Mouse (Mus musculus): ENCODE results near the gene Ehd2.

- no peak for TF ChIP-seq POLR2AphosphoS2 (IDR thresholded peaks at IDR 0.05; ENCODE audit: insufficient read length, low read depth)
- TF ChIP-seq CEBPB (IDR thresholded peaks at IDR 0.05; ENCODE audit: insufficient read depth, poor library complexity, severe bottlenecking), result no peak
- no peak for TF ChIP-seq POLR2A (IDR thresholded peaks at IDR 0.05; ENCODE audit: insufficient read length, low read depth)
Observed at GRCm38 (mm10) chr7:16010649-16011048, 43.3 kb upstream of the Ehd2 start.
